11 mouse cellular contexts compared by ENCODE assay signal in the genomic region with DNA sequence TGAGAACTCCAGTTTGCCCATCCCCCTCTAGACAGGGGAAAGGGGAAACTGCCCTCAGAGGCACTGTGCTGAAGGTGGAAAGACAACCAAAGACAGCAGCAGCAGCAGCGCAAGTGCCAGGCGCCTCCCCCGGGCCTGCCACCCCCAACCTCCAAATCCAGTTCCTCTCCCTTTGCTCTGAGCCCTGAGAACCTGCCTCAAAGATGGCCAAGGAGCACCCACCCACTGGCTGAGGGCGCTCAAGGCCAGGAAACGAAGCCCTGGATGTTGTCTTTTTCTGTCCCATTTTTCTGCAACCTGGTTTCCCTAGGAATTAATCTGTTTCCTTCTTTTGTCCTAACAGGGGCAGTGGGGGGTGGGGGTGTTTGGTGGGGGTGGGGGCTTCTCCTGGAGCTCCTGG. TPM values are rescaled to one million over a fixed set of nuclear protein-coding genes. Genes with fewer than 3 reads are reported as not detected.
A peak's percentile ranks its signal among the peaks of the same experiment; 100 is the strongest.
DNase-seq lines count a peak whose midpoint lies in the region; ATAC-seq and TF ChIP-seq lines count a peak whose summit lies in the region.
"Had no signal": no experiment of that assay in that cellular context is flagged by ENCODE, and none has a peak within 500 bp of the region (broad histone marks: within the 10 kb centered on the region; RNA-seq: fewer than 3 reads in every experiment).

No protein-coding gene starts in this region.

- H3K9me3 ChIP-seq in kidney, embryonic 15.5 days (replicated peaks) = no peaks in the 10 kb centered on the region
- no peaks in the 10 kb centered on the region for H3K9me3 ChIP-seq in lung, postnatal 0 days (ENCODE audit: low read length)

- peaks cover 4% of the 10 kb centered on the region; the same call in 1 of the 2 replicates for H3K36me3 ChIP-seq in heart, adult 2 months (ENCODE audit: control insufficient read depth, insufficient read depth, low read length)
- H3K36me3 ChIP-seq in kidney, embryonic 15.5 days = peaks cover 14% of the 10 kb centered on the region
- H3K36me3 ChIP-seq in lung, postnatal 0 days (ENCODE audit: insufficient read depth, low read length) = peaks cover 9% of the 10 kb centered on the region; the same call in 1 of the 2 replicates

- 46% methylated on average over 5 of the region's 5 CpGs for WGBS in heart, adult 2 months
- WGBS in kidney, embryonic 15.5 days = 38% methylated on average over 5 of the region's 5 CpGs
- WGBS in lung, postnatal 0 days = 37% methylated on average over 5 of the region's 5 CpGs

- no peak overlapping the region for H3K4me3 ChIP-seq in heart, adult 2 months
- H3K4me3 ChIP-seq in kidney, embryonic 15.5 days (replicated peaks) = no peak overlapping the region
- H3K4me3 ChIP-seq in lung, postnatal 0 days (ENCODE audit: low read depth, low read length) = no peak overlapping the region

- no peak for ATAC-seq in kidney, embryonic 15.5 days (replicated peaks; ENCODE audit: low FRiP score)
- ATAC-seq in lung, postnatal 0 days = no peak

- H3K27ac ChIP-seq in heart, adult 2 months = peak overlapping the region; percentile 92
- H3K27ac ChIP-seq in kidney, embryonic 15.5 days = peak overlapping the region; percentile 80
- peak overlapping the region; percentile 94 for H3K27ac ChIP-seq in lung, postnatal 0 days (ENCODE audit: low read length)
- H3K27ac ChIP-seq: liver, embryonic 14.5 days had no signal

- no peak for TF ChIP-seq POLR2A in heart, adult 2 months (IDR thresholded peaks at IDR 0.05; ENCODE audit: insufficient read depth, low read depth, low read length)

- no peak overlapping the region for H3K9ac ChIP-seq in heart, adult 2 months (ENCODE audit: low read depth, low read length)
- H3K9ac ChIP-seq in kidney, embryonic 15.5 days = no peak overlapping the region
- H3K9ac ChIP-seq in lung, postnatal 0 days (replicated peaks; ENCODE audit: low read depth) = no peak overlapping the region
- H3K9ac ChIP-seq: liver, embryonic 14.5 days had no signal

- peak overlapping the region; percentile 73 for H3K4me2 ChIP-seq in kidney, embryonic 15.5 days
- peak overlapping the region; percentile 94; the same call in 1 of the 2 replicates for H3K4me2 ChIP-seq in lung, postnatal 0 days (replicated peaks; ENCODE audit: low read depth, low read length)

- no peaks in the 10 kb centered on the region for H3K79me2 ChIP-seq in heart, adult 2 months (replicated peaks; ENCODE audit: control insufficient read depth, insufficient read depth, low read length)

- TF ChIP-seq EP300 in heart, adult 2 months (IDR thresholded peaks at IDR 0.05; ENCODE audit: insufficient read depth, low read depth, low read length) = no peak
- no peak for TF ChIP-seq EP300 in lung, postnatal 0 days (IDR thresholded peaks at IDR 0.05)

- intact Hi-C loops in heart, adult 2 months (cut with DNase I) = no loop called here

- peaks cover 5% of the 10 kb centered on the region for H3K4me1 ChIP-seq in heart, adult 2 months (ENCODE audit: control insufficient read depth, insufficient read depth, low read length)
- H3K4me1 ChIP-seq in kidney, embryonic 15.5 days = peaks cover 63% of the 10 kb centered on the region
- H3K4me1 ChIP-seq in lung, postnatal 0 days (ENCODE audit: insufficient read depth, low read depth, low read length) = peaks cover 10% of the 10 kb centered on the region

- no peak for DNase-seq in heart, adult 2 months
- DNase-seq in heart, adult 8-10 months (ENCODE audit: low spot score) = no peak
- DNase-seq in kidney, postnatal 14 days = no peak
- DNase-seq in lung, postnatal 0 days (ENCODE audit: low spot score) = peak; percentile 27
- DNase-seq in lung, adult 18-20 months = no peak
- no peak for DNase-seq in cerebellum, postnatal 36 days
- DNase-seq in thymus, postnatal 4 days = no peak
- DNase-seq: adrenal gland, postnatal 36 days; cerebellum, adult 11 months had no signal

- H3K27me3 ChIP-seq in heart, adult 2 months (ENCODE audit: control insufficient read depth, insufficient read depth, low read length) = no peaks in the 10 kb centered on the region
- H3K27me3 ChIP-seq in kidney, embryonic 15.5 days = peaks cover 35% of the 10 kb centered on the region
- no peaks in the 10 kb centered on the region for H3K27me3 ChIP-seq in lung, postnatal 0 days (replicated peaks; ENCODE audit: insufficient read depth, low read length)

- TF ChIP-seq CTCF in heart, adult 2 months (IDR thresholded peaks at IDR 0.05) = no peak
- no peak for TF ChIP-seq CTCF in lung, postnatal 0 days (IDR thresholded peaks at IDR 0.05)

RNA-seq across cellular contexts. Expression of gene Arhgap27, which starts 0.8 kb away (rescaled TPM):
- 10 to 100 TPM; 14.1 to 22.9 TPM for total RNA-seq in heart, adult 2 months (2021)
- 15.0 and 18.5 TPM in 2 replicates for polyA plus RNA-seq in heart, adult 2 months (2012; rRNA removed)
- 10 to 100 TPM; 11.9 to 20.4 (median 13.3) TPM for total RNA-seq in heart, adult 8-10 months (2022)
- 15.8 and 17.2 TPM in 2 replicates for polyA plus RNA-seq in kidney, embryonic 15.5 days (2015; fragmentation: Nextera tagmentation; extraction: Ambion mirVana)
- polyA plus RNA-seq in lung, postnatal 0 days (2015; fragmentation: Nextera tagmentation; extraction: Ambion mirVana) = 18.5 and 20.0 TPM in 2 replicates

RNA-seq across cellular contexts. Expression of gene Plekhm1, which starts 48.2 kb away (rescaled TPM):
- 10 to 100 TPM; 10.6 to 11.9 TPM for total RNA-seq in heart, adult 2 months (2021)
- 10.2 and 12.2 TPM in 2 replicates for polyA plus RNA-seq in heart, adult 2 months (2012; rRNA removed)
- total RNA-seq in heart, adult 8-10 months (2022) = 10 to 100 TPM; 11.0 to 12.5 (median 11.6) TPM
- 7.4 and 8.2 TPM in 2 replicates for polyA plus RNA-seq in kidney, embryonic 15.5 days (2015; fragmentation: Nextera tagmentation; extraction: Ambion mirVana)
- 8.1 and 9.4 TPM in 2 replicates for polyA plus RNA-seq in lung, postnatal 0 days (2015; fragmentation: Nextera tagmentation; extraction: Ambion mirVana)
